Mouse (Mus musculus) neural tube, embryonic 14.5 days (tissue): ENCODE data around the gene Tcf15. TPM values are rescaled to one million over a fixed set of nuclear protein-coding genes. Genes with fewer than 3 reads are reported as not detected.

ENCODE experiments used
- ATAC-seq: fragments of 200-750 bp; cut with Nextera tagmentation; 2 replicates; pipeline ENCODE4 v1.8.0; 2017; ENCODE audit warnings: low read depth, mild to moderate bottlenecking, moderate TSS enrichment, moderate library complexity
- H3K27ac ChIP-seq: fragments of 300-500 bp; sonication (generic); 2 replicates; pipeline ENCODE4 v1.5.1; 2014; ENCODE audit warnings: low read depth, mild to moderate bottlenecking, control low read depth, low read length, moderate library complexity, mixed read lengths
- H3K27me3 ChIP-seq: fragments of 300-500 bp; sonication (generic); 2 replicates; pipeline ENCODE4 v1.6.1; 2014; ENCODE audit warnings: low read length; ENCODE audit not compliant: control insufficient read depth, insufficient read depth
- H3K36me3 ChIP-seq: fragments of 300-500 bp; sonication (generic); 2 replicates; pipeline ENCODE4 v1.6.1; 2014; ENCODE audit warnings: low read length, mixed read lengths; ENCODE audit not compliant: control insufficient read depth, insufficient read depth
- H3K4me1 ChIP-seq: fragments of 300-500 bp; sonication (generic); 2 replicates; pipeline ENCODE4 v1.6.1; 2014; ENCODE audit warnings: low read length; ENCODE audit not compliant: control insufficient read depth, insufficient read depth
- H3K4me2 ChIP-seq: fragments of 300-500 bp; sonication (generic); 2 replicates; pipeline ENCODE4 v1.6.1; 2014; ENCODE audit warnings: mild to moderate bottlenecking, low read depth, low read length, control low read depth
- H3K4me3 ChIP-seq: fragments of 300-500 bp; sonication (generic); 2 replicates; pipeline ENCODE4 v1.5.1; 2014; ENCODE audit warnings: low read depth, low read length, control low read depth, mixed read lengths
- H3K9ac ChIP-seq: fragments of 300-500 bp; sonication (generic); replicated peaks from 2 replicates; pipeline ENCODE4 v1.6.1; 2014; ENCODE audit warnings: low read depth, mild to moderate bottlenecking, control low read depth, low read length, mixed read lengths
- H3K9me3 ChIP-seq: fragments of 300-500 bp; sonication (generic); 2 replicates; pipeline ENCODE4 v1.6.1; 2016; ENCODE audit warnings: low read length; ENCODE audit not compliant: control insufficient read depth
- WGBS: fragments of 180-500 bp; shearing (Covaris S2); extraction: QIAGEN DNeasy Blood & Tissue Kit; methylation state at CpG from one replicate; pipeline ENCODE4 v1.1.7; 2014; 5-methylcytosine and 5-hydroxymethylcytosine counted together
- polyA plus RNA-seq: library from polyadenylated mRNA; unstranded; fragments of >200 nt; fragmentation: Nextera tagmentation; extraction: Ambion mirVana; gene quantifications from 2 replicates; pipeline ENCODE4 v1.2.1, GENCODE M21; 2014

Tcf15 gene
- polyA plus RNA-seq, 1 experiment from 2014 or later: 1.3 TPM

DNA sequence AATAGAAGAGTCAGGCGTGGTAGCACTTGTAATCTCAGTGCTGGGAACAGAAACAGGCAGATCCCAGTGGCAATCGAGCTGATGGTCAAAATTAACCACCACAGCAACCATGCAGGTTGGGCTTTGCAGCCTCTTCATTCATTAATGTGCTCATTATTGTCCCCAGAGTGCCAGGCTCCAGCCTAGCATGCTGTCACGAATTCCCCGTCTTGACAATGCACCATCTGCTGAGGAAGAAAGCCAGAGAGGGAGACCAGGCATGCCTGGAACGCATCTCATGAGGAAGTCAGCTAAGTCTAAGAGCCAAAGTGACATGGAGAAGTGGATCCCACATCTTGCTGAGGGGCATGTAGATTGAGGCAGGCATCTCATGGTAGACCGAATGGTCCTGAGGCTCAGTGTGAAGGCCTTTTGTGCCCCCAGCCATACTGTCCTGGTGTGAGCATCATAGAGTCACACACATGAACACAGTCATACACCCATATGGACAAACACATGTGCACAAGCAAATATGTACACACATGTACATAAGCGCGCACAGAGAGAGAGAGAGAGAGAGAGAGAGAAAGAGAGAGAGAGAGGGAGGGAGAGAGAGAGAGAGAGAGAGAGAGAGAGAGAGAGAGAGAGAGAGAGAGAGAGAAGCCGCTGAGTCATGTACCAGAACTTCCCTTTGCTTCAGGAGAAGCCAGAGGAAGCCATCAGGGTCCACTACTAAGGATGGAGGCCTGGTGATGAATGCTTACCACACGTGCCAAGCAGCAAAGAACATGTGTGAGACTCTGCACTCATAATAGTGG is 4.0 kb upstream of the Tcf15 start:
- Histone ChIP-seq H3K4me2 (no peak overlapping the region), H3K9me3 (no peaks in the 10 kb centered on the region), H3K27me3 (peaks cover under 1% of the 10 kb centered on the region; the same call in 1 of the 2 replicates), H3K4me1 (peaks cover 16% of the 10 kb centered on the region; the same call in 1 of the 2 replicates), H3K9ac (no peak overlapping the region), H3K27ac (no peak overlapping the region), H3K4me3 (no peak overlapping the region), H3K36me3 (no peaks in the 10 kb centered on the region)
- 53% methylated on average over 10 of the region's 10 CpGs for WGBS
- no peak for ATAC-seq

DNA sequence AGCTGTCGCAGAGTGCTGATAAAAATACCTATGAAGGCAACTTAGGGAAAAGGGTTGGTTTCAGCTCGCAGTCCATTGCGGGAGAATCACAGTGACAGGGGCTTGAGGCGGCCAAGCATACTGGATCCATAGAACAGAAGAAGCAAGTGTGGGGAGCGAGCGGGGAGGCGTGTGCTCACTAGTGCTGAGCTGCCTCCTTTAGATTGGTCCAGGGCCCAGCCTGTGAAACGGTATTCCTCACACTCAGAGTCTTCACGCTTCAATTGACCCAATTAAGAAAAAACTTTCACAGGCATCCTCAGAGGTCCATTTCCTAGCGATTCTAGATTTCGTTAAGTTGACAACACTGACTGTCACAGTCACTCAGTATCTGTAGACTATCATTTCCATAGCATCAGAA is 2.4 kb upstream of the Tcf15 start:
- Histone ChIP-seq H3K4me1 (peaks cover 16% of the 10 kb centered on the region; the same call in 1 of the 2 replicates), H3K9ac (no peak overlapping the region), H3K9me3 (no peaks in the 10 kb centered on the region), H3K27ac (no peak overlapping the region), H3K36me3 (no peaks in the 10 kb centered on the region), H3K27me3 (peaks cover 4% of the 10 kb centered on the region; the same call in 1 of the 2 replicates), H3K4me2 (no peak overlapping the region), H3K4me3 (no peak overlapping the region)
- ATAC-seq: no peak
- 37% methylated on average over 11 of the region's 11 CpGs for WGBS

DNA sequence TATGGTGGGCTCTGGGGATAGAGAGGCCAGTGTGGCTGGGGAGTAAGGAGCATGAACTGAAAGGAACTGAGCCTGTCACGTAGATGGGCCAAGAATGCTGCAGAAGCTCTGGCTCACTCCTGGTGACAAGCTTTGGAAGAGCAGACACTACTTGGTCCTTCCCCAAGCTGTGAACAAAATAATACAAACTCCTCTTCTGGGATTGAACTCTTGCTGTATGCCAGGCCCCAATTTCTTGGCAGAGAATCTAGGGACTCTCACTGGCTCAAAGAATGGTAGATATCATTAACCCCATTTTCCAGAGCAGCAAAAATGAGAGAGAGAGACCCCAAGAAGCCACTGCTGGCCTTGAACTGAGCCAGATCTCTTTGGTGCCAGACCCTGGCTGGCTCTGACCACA is 1.9 kb upstream of the Tcf15 start:
- Histone ChIP-seq H3K4me1 (peaks cover 16% of the 10 kb centered on the region; the same call in 1 of the 2 replicates), H3K4me2 (peak overlapping the region; percentile 38), H3K27me3 (peaks cover 4% of the 10 kb centered on the region; the same call in 1 of the 2 replicates), H3K9ac (no peak overlapping the region), H3K36me3 (no peaks in the 10 kb centered on the region), H3K27ac (no peak overlapping the region), H3K4me3 (peak overlapping the region; percentile 3; the same call in 1 of the 2 replicates), H3K9me3 (no peaks in the 10 kb centered on the region)
- ATAC-seq: no peak
- WGBS: 45% methylated on average over 1 of the region's 1 CpGs

DNA sequence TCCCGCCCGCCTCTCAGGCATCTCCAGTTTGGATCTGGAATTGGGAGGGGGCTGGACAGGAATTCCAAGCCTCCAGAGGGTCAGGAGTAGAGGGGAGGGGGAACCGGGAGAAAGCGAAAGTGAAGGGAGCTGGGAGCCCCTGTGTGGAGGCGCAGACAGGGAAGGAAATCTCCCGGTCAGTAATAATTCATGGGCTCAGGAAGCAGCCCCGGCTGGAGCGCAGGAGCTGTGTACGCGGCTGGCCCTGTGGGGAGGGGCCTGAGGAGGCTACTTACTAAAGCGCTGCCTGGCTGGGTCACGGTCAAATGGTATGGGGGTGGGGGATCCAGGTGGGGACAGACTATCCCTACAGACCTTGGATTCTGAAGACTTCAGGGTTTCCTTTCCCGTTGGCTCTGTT is 1.3 kb upstream of the Tcf15 start:
- Histone ChIP-seq H3K4me2 (peak overlapping the region; percentile 38), H3K36me3 (no peaks in the 10 kb centered on the region), H3K9ac (0 out of 2 replicates have a peak overlapping the region, but pooled peaks have one; percentile 25), H3K4me1 (peaks cover 16% of the 10 kb centered on the region; the same call in 1 of the 2 replicates), H3K4me3 (peak overlapping the region; percentile 3; the same call in 1 of the 2 replicates), H3K27ac (no peak overlapping the region), H3K27me3 (peaks cover 4% of the 10 kb centered on the region; the same call in 1 of the 2 replicates), H3K9me3 (no peaks in the 10 kb centered on the region)
- ATAC-seq: peak; percentile 38; the same call in 1 of the 2 replicates
- 1% methylated on average over 13 of the region's 13 CpGs for WGBS

DNA sequence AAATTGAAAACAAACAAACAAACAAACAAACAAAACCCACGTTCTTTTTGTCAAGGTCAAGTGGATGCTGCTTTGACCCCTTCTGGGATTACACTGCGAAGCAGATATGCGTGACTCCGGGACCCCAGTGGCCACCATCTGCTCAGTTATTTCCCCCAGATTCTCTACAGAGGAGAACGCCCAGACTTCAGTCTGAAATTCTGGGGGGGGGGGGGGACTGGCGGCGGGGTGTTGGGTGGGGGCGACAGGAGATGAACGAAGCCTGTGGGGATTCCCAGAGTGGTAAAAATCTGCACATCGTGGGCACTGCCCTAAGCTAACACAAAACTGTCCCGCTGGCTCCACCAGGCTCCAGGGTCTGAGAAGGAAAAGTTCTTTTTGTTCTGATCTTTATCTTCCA is 790 bp upstream of the Tcf15 start:
- peaks cover 4% of the 10 kb centered on the region; the same call in 1 of the 2 replicates for H3K27me3 ChIP-seq
- H3K9ac ChIP-seq: no peak overlapping the region
- 2% methylated on average over 11 of the region's 11 CpGs for WGBS
- no peak overlapping the region for H3K4me3 ChIP-seq
- ATAC-seq: no peak
- no peak overlapping the region for H3K27ac ChIP-seq
- H3K36me3 ChIP-seq: no peaks in the 10 kb centered on the region
- peak overlapping the region; percentile 72; the same call in 1 of the 2 replicates for H3K4me2 ChIP-seq
- H3K9me3 ChIP-seq: no peaks in the 10 kb centered on the region
- peaks cover 16% of the 10 kb centered on the region; the same call in 1 of the 2 replicates for H3K4me1 ChIP-seq

DNA sequence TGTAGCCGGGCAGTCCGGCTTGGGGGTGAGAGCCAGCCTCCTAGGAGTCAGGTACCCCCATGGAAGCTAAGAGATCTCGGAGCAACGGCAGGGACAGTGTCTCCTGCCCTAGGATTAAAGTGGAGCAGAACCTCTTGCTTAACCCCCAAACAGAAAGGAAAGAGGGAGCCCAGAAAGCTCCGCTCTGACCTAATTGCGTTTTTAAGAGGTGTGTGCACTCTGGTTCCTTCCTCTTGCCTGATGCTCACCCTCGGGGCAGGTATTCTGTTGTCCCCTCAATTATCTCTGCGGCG is 743 bp downstream of the Tcf15 start:
- no peak for ATAC-seq
- Histone ChIP-seq H3K4me2 (peak overlapping the region; percentile 72), H3K36me3 (no peaks in the 10 kb centered on the region), H3K4me1 (peaks cover 16% of the 10 kb centered on the region; the same call in 1 of the 2 replicates), H3K27me3 (peaks cover 4% of the 10 kb centered on the region; the same call in 1 of the 2 replicates), H3K4me3 (peak overlapping the region; percentile 43), H3K27ac (no peak overlapping the region), H3K9me3 (no peaks in the 10 kb centered on the region), H3K9ac (peak overlapping the region; percentile 52; the same call in 1 of the 2 replicates)
- WGBS: 20% methylated on average over 9 of the region's 9 CpGs

DNA sequence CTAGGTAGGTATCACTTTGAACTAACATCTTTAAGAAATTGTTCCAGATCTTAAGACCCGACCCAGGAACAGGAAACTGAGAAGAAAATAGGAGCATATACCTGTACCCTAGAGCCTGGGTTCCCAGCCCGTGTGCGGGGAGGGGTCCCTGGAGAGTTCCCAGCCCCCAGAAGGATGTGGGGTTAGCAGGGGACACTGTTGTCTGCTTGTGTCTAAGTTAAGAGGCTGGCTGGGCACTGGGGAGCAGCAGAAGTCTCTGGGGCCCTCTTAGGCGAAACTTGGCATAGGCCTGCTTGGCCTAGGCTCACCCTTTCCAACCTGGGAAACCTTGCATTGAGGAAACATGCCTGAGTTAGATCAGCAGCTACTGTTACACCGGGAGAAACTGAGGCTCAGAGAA is 1.1 kb downstream of the Tcf15 start:
- peak overlapping the region; percentile 72; the same call in 1 of the 2 replicates for H3K4me2 ChIP-seq
- no peaks in the 10 kb centered on the region for H3K36me3 ChIP-seq
- H3K27ac ChIP-seq: no peak overlapping the region
- 52% methylated on average over 5 of the region's 5 CpGs for WGBS
- H3K4me1 ChIP-seq: peaks cover 16% of the 10 kb centered on the region; the same call in 1 of the 2 replicates
- peak overlapping the region; percentile 43 for H3K4me3 ChIP-seq
- no peak for ATAC-seq
- peaks cover 4% of the 10 kb centered on the region; the same call in 1 of the 2 replicates for H3K27me3 ChIP-seq
- H3K9ac ChIP-seq: no peak overlapping the region
- no peaks in the 10 kb centered on the region for H3K9me3 ChIP-seq

DNA sequence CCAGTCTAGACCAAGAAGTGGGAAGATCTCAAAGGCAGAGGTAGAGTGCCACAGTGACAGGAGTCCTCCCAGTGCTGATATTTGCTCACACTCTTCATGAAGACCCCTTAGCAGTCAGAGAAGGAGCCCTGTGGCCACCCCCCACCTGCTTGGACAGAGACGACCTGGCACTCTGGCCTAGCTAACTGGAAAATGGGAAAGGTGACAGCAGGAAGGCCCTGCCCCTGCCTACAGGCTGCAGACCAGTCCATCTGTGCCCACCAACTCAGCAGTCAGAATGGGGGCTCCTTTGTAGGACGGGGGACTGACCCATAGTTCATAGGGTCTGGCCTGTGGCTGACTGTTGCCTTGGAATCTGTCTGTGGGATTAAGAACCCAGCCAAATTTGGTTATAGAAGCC is 2.4 kb downstream of the Tcf15 start:
- Histone ChIP-seq H3K36me3 (no peaks in the 10 kb centered on the region), H3K9me3 (no peaks in the 10 kb centered on the region), H3K27me3 (peaks cover 4% of the 10 kb centered on the region; the same call in 1 of the 2 replicates), H3K4me1 (peaks cover 16% of the 10 kb centered on the region; the same call in 1 of the 2 replicates), H3K27ac (no peak overlapping the region), H3K4me3 (no peak overlapping the region), H3K4me2 (no peak overlapping the region), H3K9ac (no peak overlapping the region)
- 71% methylated on average over 2 of the region's 2 CpGs for WGBS
- ATAC-seq: no peak

DNA sequence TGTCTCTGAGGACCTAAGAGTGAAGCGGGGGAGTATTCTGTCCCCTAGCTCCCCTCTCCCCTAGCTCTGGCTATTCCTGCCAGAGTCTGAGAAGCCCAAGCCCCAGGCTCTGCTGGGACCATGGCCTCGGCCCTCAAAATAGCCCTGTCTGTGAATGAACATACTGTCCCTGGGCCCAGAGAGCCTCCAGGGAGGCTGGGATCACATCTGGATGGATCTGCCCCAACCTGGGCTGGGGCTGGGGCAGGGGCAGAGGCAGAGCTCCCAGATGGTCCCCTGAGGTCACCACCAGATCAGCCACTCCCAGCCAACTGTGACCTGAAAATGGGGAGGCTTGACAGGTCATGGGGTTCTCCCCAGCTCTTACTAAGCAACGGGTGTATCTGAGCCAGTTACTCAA is 3.7 kb downstream of the Tcf15 start:
- 53% methylated on average over 3 of the region's 3 CpGs for whole genome bisulfite sequencing
- H3K36me3 ChIP-seq: no peaks in the 10 kb centered on the region

More for the DNA sequence above, 3.7 kb downstream of the Tcf15 start:
- no peak overlapping the region for H3K4me2 ChIP-seq
- no peak overlapping the region for H3K9ac ChIP-seq
- no peak overlapping the region for H3K27ac ChIP-seq
- peaks cover 4% of the 10 kb centered on the region; the same call in 1 of the 2 replicates for H3K27me3 ChIP-seq
- H3K4me1 ChIP-seq: peaks cover 10% of the 10 kb centered on the region; the same call in 1 of the 2 replicates
- H3K4me3 ChIP-seq: no peak overlapping the region
- H3K9me3 ChIP-seq: no peaks in the 10 kb centered on the region
- no peak for ATAC-seq
